Mouse (Mus musculus): ENCODE data around the gene Cutc.

The Cutc gene

DNA sequence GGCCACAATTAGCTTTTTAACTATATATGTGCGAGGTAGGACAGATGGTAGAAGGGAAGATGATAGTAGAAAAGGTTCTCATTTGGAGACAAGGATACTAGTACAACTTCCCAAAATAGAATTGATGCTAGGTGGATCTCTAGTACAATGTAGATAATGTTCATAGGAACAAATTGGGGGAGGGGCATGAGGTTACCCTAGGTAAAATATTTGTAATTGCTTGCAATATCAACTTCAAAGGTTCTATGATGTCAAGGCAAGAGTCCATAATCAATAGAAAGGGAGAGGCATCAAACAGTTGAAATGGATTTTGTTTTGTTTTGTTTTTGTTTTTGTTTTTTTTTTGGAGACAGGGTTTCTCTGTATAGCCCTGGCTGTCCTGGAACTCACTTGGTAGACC lies 41.2 kb downstream of the Cutc start:
- in situ Hi-C loops (cut with MboI, MseI) = loop anchor here in 1 of 2 experiments (10.0 kb wide), 1 partner anchor 819 kb away; no protein-coding TSS in a partner anchor

DNA sequence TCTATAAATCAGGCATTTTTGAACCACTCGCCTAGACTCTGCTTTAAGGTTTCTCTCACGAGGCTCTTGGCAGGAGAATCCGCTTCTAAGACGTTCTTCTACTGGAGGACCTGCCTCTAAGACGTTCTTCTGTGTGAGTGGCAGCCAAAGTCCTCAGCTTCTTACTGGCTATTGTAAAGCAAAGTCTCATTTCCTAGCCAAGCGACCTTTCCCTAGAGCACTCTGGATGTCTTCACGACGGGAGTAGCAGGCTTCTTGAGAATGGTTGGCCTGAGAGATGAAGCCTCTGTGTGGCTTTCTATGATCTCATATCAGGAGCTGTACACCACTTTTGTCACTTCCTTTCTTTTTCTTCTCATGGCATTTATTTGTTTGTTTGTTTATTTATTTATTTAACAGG lies 42.7 kb downstream of the Cutc start:
- in situ Hi-C loops (cut with MboI, MseI) = loop anchor here in 1 of 2 experiments (10.0 kb wide), 1 partner anchor 821 kb away; no protein-coding TSS in a partner anchor

DNA sequence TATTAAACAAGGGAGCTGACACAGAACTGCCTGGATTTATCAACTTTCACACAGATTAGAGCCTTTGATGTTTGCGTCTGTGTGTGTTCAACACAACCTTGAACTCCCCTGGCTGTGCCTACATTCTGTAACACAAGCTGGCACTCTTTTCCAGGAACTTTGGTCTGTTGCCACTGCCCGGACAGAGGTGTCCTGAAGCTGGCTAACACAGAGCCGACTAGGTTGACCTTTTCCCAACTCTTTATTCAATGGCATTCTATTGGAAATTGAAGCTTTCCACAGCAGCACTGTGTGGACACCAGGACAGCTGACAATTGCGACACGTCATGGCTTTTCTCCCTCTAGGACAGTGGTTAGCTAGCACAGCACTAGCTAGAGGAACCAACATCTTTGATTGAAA lies 44.4 kb downstream of the Cutc start:
- in situ Hi-C loops (cut with MboI, MseI) = loop anchor here in 1 of 2 experiments (10.0 kb wide), 1 partner anchor 822 kb away; no protein-coding TSS in a partner anchor

DNA sequence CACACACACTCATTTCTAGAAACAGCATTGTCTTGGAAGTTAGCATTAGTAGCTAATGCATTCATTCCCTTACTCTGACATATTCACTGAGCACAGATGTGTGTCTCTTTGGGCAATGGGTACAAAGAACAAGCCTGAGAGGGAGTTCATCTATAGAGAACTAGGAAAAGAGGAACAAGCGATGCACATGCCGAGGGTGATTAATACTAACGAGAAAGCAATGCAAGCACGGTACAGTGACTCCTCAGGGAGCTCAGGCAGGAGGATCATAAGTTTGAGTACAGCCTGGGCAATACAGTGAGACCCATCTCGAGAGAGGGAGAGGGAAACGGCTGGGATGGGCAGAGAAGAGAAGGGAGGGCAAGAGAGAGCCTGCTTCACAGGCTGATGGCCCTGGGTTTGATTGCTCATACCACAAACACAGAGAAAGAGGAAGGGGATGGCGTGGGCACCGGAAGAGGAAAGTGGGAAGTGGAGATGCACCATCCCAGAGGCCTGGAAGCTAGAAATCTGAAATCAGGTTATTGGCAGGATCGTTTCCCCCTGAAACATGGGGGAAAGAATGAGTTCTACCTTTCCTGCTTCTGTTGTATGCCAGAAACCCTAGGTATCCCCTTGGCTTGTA lies 48.7 kb downstream of the Cutc start:
- in situ Hi-C loops (cut with MboI, MseI) = no loop called here

DNA sequence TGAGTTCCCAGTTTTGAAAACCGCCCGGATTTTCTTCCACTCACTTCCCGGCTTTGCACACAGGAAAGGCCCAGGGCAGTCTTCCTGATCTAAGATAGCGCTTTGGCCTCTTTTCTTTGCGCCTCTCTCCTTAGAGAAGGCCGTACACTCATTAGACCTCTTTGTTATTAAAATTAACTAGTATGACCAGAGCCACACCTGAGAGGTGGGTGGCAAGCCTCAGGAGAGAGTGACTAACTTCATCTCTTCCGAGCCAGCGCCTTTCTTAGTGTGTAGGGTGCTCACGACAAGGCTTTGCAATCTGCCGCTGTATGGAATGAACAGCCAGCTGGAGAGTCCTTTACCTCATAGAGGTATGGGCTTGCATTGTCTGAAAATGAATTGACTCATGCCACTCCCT lies 51.1 kb downstream of the Cutc start:
- in situ Hi-C loops (cut with MboI, MseI) = no loop called here

DNA sequence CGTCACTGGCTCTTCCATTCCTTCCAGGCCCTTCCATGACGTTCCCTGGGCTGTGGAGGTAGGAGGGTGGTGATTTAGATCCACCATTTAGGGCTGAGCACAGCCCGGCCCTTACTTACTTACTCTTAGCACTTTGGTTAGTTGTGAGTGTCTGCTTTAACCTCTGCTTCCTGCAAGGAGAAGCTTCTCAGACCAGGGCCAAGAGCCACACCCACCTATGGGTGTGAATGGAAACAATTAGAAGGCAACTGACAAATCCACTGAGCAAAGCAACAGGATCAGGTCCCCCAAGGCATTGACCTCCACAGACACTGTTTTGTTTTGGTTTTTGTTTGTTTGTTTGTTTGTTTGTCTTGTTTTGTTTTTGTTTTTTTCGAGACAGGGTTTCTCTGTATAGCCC lies 56.5 kb downstream of the Cutc start:
- in situ Hi-C loops (cut with MboI, MseI) = no loop called here

DNA sequence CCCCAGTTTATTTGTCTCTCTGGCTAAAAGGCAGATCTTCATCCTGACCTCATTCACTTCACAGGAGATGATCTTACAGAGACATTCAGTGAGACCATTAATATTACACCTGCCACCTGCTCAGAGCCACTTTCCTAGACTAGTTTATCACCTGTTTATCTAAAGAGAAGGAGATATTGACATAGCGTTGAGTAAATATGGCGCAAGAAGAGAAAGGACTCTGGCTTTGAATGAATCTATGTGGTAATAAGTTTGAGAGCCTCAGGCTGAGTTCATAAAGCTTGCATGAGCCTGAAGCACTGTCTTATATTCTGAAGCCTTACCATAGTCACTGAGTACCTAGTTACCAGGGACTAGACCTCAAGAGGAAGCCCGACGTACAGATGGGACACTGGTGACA lies 58.6 kb downstream of the Cutc start:
- in situ Hi-C loops (cut with MboI, MseI) = no loop called here

DNA sequence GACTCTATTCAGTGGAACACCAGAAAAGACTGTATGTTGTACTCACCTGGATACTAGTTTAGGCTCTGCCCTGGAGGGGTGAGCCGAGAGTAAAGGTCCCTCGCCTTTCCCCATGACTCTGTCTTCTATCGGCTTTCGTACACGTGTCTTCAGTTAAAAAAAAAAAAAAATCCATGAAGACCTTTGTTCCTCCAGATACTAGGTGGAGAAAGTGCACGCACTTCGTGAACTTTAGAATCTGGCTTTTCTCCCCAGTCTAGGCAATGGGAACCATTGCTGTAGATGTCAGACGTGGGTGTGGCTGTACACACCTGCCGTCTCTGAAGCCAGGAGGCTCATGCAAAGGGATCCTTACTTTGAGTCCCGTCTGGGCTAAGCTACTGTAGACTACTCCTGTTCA lies 60.5 kb downstream of the Cutc start:
- in situ Hi-C loops (cut with MboI, MseI) = no loop called here

DNA sequence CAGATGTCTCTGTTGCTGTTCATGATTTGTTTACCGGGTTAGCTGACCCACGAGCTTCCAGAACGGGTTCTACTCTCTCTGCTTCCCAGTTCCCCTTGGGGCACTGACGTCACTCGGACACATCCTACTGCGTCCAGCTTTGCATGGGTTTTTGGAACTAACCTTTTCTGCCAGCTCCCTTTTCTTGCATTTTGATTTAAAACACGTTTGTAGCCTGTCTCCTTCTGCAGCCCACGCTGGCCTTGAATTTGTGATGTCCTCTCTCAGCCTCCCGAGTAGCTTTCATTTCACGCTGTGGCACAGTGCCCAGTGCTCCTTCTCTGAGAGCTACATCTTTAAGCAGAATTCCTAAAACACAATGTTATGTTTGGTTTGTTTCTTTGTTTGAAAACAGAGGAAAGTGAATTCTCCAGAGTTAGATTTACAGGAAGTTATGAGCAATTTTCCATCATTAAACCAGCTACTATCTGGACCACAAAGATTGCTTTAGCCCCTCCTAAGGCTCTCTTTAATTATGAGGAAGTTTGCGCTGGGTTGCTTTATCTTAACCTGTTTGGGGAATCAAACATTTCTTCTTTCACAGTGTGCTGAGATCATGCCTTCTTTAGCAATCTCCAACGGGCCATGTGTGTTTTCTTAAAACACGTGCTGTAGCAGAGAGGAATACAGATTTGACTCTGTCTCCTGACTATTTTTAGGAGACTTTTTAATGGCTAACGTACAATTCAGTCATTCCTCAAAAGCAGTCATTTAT lies 63.0 kb downstream of the Cutc start:
- in situ Hi-C loops (cut with MboI, MseI) = no loop called here
